Mouse (Mus musculus) ovary, postnatal 36 days (tissue): ENCODE results near the gene Mgst2.
A peak's percentile ranks its signal among the peaks of the same experiment; 100 is the strongest.

Source experiments
- DNase-seq: peaks from one replicate; pipeline ENCODE4 v3.0.0; 2022; ENCODE audit warnings: low spot score, mixed read lengths

The Mgst2 gene

DNA sequence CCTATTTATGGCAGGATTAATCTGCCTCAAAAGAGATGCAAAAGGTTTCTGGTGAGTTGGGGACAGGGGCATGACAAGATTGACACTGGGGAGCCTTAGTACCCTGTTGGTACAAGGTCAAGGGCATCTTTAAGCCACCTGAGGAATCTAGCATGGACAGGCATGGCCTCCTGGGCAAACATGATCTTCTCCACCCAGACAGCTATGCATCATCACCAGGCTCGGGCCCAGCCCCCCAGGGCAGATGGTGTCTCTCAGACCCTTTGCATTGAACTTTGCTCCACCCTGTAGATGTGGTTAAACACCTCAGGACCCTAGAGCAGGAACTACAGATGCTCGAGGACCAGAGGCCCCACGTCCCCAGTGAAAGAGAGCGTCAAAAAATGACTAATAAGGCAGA lies at the start of gene Mgst2:
Gene Mgst2, plus strand, starts transcription at position 301 of the 400 bp plus-strand sequence.
- DNase-seq, result no peak

DNA sequence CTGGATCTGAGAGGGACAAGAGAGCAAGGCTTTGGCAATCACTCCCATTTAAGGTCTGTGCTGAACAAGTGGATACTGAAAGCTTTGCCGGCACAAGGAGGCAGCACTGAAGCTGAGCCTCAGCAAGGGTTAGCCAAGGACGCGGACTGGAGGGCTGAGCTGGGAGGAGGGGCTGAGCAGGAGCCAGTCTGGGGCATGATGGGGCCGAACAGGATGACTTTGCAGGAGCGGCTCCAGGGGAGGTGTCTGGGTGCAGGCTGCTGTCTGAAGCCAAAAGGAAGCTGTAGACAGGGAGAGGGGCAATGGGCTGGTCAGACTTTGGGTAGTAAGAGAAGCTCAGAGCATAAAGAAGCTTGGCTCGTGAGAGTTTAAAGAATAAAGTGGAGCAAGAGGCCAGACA lies 48.2 kb upstream of the Mgst2 start:
- peak; percentile 72 for DNase-seq

DNA sequence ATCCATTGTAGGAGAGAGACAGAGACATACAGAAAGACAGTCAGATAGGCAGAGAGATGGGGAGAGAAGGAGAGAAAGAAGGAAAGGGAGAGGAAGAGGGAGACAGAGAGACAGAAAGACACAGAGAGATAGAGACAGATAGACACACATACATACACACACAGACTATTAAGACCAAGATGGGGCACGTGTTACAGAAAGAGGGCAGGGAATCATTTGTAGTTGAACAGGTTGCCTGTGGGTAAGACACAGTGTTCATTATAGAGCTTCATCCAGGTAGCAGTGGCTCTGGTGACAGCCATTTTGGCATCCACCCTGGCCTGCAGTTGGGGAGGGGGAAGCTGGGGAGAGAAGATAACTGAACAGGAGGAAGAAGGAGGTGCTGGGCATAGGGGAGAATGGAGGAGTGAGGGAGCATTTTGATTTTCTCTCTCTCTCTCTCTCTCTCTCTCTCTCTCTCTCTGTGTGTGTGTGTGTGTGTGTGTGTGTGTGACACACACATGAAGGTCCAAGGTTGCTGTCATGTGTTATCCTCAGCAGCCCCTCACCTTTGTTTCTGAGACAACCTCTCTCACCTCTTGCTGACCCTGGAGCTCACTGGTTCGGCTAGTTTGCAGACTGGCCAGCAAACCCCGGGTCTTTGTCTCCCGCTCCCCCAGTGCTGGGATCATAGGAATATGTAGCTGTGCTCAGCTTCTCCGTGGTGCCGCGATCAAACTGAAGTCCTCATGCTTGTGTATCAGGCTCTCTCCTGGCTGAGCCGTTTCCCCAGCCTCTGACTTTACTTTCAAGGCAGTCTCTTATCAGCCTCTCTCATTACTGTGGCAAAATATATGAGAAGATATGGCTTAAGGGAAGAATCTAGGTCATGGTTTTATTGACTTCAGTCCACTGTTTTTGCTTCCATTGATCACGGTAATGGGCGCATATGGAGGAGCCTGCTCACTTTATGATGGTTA lies 47.5 kb upstream of the Mgst2 start:
- DNase-seq, result no peak

DNA sequence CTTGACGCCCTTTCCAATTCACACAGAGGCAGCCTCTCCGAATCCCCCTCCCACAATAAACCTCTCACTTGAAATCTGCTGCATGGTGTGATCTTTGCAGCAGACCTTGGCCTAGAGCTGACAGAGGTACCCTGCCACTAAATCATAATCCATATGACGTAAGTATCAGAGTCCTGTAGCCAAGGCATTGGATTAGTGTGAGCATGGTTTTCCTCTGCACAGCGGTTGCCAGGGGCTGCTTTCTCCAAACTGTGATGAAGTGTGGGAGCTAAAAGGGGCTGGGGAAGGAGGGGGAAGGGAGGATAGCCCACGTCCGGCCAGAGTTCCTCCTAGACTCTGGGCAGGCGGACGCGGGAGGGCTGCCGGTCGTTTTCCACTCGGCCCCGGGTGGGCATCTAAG lies 45.9 kb upstream of the Mgst2 start:
- DNase-seq, result no peak

DNA sequence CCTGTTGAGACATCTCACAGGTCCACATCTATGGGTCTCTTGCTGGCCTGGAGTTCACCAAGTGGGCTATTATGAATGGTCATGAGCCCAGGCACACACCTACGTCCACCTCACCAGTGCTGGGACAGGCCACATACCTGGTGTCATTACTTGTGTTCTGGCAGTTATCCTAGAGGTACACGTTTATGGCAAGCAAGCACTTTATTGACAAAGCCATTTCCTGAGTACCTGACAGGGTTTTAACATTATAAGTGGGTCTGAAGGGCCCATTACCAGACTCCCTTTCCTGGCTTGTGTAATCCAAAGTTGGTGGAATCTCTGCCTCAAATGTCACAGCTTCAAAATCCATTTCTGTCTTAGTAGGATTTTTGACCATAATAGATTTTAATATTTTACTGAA lies 36.2 kb upstream of the Mgst2 start:
- DNase-seq, result no peak

DNA sequence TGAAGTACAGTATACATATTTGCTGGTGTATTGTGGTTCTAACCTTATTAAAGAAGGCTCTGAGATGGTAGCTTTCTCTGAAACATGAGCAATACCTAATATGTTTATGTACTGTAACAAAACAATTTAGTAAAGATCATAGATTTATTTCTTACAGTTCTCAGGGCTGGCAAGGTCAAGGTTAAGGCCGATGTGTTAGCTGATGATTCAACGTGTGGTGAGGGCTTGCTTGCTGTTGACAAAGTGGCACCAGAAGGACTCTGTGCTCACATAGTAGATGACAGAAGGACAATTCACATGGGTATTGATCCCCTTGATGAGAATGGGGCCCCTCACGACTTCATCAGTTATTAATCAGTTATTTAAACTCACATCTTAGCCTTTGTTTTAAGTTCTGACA lies 32.4 kb upstream of the Mgst2 start:
- DNase-seq, result no peak

DNA sequence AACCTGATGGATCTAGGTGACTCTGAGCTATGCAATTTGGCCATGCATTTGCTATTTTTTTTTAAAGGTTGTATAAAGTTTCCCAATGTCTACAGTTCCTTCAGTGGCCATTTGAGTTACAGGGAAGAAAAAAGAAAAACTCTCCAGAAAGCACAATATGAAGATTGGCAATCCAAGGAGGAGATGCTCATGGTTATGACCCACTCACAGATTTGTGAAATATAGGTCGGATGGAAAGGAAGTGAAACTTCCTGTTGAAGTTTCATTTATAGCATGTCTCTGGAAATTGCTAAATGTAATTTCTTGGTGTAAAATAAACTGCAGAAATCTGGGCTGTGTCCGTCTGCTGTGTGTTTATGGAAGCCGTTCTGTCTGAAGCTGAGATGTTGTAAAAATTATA lies 31.2 kb upstream of the Mgst2 start:
- no peak for DNase-seq

DNA sequence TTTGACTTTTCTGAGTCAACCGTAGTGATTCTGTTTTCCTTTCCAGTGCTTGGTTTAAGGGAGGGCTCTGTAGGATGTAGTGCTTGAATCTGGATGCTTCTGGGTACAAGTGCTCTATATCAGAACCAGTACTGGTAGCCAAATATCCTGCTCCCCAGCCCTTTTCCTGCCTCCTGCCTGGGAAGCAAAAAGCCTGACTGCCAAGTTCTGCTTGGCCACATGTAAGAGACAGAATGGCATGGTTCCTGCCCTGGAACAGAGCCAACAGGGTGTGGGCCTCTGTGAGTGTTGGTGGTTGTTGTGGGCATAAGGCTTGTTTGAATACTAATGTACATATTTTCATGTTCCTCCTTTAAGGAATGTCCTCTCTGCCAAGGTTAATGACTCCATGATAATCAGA lies 29.4 kb upstream of the Mgst2 start:
- DNase-seq, result no peak

DNA sequence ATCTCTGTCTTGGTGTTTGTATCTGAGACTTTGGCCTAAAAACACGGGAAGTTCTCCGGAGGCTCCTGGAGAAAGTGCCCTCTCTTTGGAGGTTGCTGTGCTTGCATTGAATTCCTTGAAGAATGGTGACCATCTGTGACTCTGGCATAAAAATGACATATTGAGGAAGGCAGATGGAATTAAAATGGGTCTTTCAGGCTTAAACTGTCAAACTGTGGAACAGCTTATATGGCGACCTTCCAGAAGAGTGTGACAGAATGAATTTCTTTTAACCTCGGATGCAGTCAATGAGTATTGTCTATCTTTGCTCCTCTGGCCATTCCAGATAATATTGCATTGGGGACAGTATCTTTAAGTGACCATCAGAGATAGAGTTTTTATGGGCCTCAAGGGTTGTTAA lies 28.2 kb upstream of the Mgst2 start:
- DNase-seq, result no peak

DNA sequence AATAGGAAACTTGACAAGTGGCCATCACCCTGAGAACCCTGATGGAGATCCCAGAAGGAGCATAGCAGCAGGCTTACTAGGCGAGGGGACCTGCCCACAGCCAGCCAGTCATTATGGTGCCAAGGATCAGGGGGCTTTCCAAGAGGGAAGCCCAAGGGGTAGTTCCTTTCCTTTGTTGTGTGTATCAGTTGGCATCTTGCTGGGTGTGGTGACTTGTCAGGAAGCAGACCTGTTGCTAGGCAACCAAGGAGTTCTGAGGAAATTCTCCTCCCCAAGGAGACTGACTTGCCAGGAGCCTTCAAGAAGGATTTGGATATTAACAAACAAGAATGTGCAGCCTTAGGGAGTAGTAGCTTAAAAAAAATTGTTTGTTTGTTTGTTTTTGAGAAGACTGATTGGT lies 25.7 kb upstream of the Mgst2 start:
- no peak for DNase-seq

DNA sequence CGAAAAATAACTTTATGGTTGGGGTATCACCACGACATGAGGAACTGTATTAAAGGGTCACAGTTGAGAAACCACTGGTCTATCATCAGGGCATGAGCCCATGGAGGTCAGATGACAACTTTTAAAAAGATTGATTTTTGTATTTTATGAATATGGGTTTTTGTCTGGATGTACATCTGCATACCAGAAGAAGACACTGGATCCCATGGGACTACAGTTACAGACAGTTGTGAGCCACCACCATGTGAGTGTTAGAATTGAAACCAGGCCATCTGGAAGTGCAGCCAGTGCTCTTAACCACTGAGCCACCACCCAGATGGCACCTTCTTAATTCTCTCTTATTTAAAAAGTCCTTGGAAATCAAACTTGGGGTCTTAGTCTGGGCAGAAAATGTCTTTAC lies 24.2 kb upstream of the Mgst2 start:
- no peak for DNase-seq

DNA sequence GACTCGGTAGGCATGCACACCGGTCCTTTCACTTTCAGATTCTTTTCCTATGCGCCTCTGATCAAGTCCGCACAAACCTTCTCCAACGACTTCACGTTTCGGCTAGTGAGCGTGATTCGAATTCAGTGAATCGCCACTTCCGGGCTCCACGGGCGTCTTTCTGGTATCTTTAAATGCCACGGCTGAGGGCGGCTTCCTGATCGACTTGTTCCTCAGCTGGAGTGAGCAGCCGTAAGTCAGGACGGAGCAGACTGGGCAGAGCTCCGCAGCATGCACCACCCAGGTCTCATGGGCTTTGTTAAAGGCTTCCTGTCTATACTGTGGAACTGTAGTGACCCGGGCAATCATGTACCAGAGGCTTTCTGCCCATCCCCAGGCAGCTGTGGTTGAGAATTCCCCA lies 23.5 kb upstream of the Mgst2 start:
- no peak for DNase-seq

DNA sequence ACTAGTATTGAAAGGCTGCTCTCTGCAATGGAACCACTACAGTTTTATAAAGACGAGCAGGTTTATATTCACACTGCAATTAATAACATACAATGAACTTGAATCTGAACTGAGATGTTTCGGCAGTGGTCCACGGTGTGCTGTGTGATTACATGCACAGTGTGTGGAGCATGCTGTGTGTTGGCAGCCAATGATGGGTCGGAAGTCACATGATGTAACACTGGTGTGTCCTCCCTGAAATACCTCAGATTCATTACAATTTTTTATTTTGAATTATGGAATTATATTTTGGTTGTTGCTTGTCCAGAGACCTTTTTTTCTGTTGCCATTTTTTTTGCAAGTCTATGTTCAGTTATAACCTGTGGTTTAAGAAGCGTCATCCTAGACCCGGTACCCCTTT lies 22.8 kb upstream of the Mgst2 start:
- DNase-seq, result no peak

DNA sequence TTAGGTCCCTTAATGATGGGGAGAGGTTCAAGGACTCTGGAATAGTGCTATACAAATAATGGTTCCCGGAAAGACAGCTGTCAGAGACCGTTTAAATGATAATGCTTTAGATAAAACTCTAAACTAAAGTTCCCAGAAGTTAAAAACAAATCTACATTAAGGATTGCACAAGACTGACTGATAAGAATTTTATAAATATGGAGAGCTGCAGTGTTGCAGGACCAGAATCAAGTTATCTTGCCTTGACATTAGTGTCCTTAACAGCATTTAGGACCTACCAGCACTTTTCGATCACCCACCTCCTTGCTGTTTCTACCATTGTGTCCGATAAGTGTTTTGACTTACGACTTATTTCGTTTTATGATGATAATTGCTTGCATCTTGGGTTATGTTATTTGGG lies 21.9 kb upstream of the Mgst2 start:
- no peak for DNase-seq

DNA sequence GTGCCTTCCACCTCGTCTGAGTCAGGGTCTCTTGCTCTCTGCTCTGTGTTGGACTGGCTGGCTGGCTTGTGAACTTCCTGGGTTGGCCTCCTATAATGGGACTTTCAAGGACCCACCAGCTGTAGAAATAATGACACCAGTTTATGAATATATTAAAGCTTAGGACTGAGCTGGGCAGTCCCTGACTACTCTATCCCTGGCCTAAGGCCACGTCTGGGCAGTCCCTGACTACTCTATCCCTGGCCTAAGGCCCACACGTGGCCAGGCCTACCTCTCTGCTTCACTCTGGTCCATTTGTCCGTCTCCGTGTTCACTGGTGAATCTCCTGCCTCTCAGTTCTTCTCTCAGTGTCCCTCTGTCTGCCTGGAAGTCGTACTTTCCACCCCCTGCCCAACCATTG lies 14.7 kb upstream of the Mgst2 start:
- DNase-seq, result no peak

DNA sequence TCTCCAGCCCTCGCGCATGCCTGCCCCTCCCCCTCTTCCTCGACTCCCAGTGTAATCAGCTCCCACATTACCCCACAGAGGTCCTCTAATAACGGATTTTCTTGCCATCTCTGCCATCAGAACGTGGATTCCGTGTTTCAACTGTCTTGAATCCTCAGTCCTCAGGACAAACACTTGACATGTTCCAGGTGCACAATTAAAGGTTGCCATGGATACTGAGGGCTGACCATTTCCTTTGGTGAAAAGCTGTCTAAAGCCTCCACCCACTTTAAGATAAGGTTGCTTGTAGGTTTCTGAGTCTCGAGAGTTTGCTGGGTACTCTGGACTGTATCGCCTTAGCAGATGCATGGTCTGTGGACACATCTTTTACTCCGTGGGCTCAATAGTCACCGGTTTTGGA lies 13.9 kb upstream of the Mgst2 start:
- no peak for DNase-seq

DNA sequence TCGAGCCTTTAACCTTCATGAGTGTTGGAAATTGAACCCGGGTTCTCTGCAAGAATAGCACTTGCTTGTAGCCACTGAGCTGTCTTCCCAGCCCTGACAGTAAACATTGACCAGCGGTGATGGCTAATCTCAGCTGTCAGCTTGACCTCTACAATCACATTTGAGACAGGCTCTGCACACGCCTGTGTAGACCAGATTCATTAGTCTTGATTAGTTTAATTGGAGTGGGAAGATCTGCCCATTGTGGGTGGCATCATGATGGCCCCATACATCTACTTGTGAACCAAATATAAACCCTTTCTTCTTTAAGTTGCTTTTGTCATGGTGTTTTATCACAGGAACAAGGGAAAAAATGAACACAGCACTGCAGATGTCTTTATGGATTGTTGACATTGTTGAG lies 12.8 kb upstream of the Mgst2 start:
- no peak for DNase-seq

DNA sequence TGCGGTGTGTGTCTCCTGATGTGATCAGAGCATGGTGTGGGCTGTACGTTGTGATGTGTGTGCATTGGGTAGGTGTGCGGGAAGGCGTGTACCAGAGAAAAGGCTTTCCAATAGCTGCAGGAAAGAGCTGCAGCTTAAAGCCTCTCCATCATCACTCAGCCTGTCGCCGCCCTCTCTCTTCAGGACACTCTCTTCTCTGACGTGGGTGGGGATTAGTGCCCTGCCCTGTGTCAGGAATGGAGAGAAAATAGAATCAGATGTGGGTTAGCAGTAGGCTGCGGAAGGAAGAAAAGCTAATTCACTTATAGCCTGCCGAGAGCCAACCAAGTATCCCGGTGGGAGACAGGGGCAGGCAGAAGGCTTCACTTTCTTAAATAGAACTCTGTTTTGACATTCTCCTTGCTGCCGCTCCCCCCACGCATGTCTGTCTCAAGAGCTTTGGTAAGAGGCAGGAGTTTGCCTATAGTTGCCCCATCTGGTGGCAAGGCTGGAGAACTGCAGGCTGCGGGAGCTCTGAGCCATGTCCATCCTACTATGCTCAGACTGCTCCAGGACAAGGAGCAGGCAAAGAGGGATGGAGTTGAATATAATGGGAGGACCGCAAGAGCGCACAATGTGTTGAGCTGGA lies 12.0 kb upstream of the Mgst2 start:
- peak; percentile 71 for DNase-seq

DNA sequence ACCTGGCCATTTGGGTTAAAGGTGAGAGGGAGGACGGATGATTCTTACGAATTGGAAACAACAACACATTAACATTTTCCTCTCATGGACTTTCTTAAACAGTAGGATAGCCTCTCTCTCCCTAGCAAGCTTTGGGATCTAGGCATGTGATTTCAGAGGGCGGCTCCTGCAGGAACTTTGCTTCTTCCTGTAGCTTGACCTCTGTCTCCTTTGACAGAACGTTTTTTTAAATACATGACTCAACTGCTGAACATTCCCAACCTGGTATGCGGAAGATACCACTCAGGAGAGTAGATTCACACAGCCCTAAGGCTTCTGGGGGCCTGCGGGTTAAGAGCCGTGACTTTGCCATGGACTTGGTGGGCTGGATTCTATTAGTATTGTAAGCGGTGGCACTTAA lies 10.7 kb upstream of the Mgst2 start:
- DNase-seq, result no peak

DNA sequence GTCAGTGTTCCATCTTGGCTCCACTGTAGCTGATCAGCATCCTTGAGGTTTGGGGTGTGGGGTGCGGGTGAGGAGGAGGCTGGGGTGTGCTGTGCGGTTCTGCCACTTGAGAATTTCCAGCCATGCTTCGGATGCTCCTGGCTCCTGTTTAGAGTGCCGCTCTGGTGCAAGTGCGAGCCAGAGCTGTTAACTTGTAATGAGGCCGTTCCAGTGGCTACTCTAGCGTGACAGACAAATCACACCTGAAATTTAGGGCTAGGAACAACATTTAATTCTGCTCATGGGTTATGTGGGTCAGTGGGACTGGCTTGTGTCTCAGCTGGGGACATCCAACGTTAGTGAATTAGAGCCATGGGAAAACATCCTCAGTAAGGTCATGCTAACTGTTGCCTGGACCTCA lies 10.2 kb upstream of the Mgst2 start:
- no peak for DNase-seq

DNA sequence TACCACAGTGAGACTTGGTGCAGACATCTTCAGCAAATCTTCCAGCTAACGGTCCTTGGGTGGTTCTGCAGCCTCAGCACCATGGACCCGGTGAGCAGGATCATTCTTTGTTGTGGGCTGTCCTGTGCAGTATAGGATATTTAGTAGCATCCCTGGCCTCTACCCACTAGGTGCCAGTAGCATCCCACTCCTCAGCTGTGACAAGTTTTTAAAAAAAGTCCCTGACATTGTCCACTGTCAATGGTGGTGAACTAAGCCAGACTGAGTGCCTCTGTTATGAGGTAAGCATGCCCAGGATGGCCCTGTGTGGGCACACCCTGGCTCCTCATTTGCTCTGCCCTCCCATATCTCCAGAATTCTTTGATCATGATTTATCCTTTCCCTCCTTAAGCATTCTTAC lies 9.0 kb upstream of the Mgst2 start:
- DNase-seq, result no peak

DNA sequence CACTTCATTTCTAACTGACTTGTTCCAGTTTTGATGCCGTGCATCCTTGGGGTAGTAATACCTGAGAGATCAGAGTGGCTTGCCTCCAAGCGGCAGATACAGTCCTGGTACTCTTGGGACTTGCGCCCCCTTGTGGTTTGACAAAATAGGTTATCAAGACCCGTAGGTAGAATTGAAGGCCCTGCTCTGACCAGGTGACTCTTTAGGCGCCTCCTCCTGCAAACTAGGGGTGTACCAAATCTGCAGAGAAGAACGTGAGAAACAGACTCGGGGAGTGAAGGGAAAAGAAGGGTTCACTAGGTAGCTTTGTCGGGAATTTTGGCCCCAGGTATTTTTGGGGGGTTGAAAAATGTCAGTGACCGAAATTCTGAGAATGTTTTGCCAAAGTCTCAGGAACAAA lies 7.9 kb upstream of the Mgst2 start:
- DNase-seq, result peak; percentile 60

DNA sequence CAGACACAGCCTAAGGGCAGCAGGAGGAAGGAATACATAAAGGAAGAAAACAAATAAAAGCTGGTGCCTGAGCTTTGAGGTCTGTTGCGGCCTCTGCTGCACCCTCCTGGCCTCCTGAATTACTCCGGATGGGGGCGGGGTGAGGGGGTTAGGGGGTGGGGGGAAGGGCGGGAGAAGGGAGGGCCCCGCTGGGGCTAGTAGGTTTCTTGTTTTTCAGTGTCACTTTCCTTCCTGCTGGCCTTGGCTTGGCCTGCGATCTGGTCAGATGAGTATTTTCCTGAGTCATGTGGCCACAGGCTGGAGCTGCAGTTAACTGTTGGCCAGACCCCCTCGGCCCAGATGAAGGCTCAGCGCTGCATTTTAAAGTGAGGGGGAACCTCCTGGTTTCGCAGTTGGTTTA lies 7.5 kb upstream of the Mgst2 start:
- peak; percentile 38 for DNase-seq
